Mouse (Mus musculus) adrenal gland, postnatal 10 days (tissue): ENCODE measurements at regions not wholly inside any gene's neighbourhood (a gene's known extent, or its start where the extent isn't known, plus 50 kb on each side); places are given as distances from the start of the nearest gene placed in this dataset.
"Not testable (repeated sequence)": the region's sequence is repeated elsewhere in the genome, so short reads cannot be mapped to it uniquely, and the experiment has no call there.

Experiments
- DNase-seq: peaks from one replicate; pipeline ENCODE4 v3.0.0; 2021; ENCODE audit warnings: mixed read lengths

- DNase-seq, result no peak
Measured at GRCm38 (mm10) chrX:68486585-68486984, 191.8 kb upstream of the Fmr1 start.

- DNase-seq, result not testable (repeated sequence)
Measured at GRCm38 (mm10) chrX:68492052-68492451, 186.3 kb upstream of the Fmr1 start.

DNA sequence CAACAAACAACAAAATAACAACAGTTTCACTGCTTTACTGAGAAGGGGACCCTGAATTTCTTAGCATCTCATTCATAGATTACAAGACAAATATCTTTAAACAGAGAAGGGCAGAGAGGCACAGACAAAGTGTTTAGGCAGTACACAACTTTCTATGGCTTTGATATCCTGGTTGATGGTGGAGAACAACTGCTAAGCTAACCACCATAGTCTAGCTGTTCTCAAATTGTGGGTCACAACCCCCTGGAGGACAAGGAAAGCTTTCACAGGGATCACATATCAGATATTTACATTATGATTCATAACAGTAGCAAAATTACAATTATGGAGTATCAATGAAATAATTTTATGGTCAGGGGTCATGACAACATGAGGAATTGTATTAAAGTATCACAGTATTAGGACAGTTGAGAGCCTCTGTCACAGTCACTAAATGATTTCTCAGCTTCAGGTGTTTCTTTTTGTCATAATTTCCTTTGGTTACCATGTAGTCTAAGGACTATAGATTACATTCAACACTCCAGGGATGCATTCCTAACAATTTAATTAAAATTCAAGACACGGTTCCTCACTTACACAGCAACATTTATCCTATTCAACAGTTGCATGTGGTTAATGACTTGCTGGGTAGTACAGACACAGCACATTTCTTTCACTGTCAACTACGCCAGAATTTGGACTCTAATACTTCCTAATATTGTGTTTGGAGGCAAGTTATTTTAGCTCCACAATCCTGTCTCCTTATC lies 183.8 kb upstream of the Fmr1 start:
- DNase-seq, result no peak

DNA sequence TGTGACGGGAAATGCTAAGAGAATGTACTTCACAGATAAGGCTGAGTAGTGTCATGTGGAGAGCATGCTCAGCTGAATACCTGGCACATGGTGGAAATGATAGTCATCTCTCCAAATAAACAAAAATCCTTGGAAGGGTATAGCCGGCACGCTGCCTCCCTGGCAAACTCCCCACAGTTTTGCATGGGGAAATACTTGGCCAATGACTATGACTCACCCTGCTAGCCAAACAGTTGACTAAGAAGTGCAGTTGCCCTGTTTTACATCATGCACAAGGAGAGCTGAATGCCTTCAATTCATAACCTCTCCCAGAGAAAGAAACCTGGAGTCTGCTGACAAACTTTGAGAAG lies 183.2 kb upstream of the Fmr1 start:
- DNase-seq, result peak; percentile 30

- peak; percentile 1 for DNase-seq
Measured at GRCm38 (mm10) chrX:68495751-68496150, 182.6 kb upstream of the Fmr1 start.

- DNase-seq, result no peak
Measured at GRCm38 (mm10) chrX:68497886-68498285, 180.5 kb upstream of the Fmr1 start.

- DNase-seq, result no peak
Measured at GRCm38 (mm10) chrX:68502938-68503337, 175.4 kb upstream of the Fmr1 start.

- no peak for DNase-seq
Measured at GRCm38 (mm10) chrX:68507664-68508063, 170.7 kb upstream of the Fmr1 start.

GRCm38 (mm10) chrX:68512213-68512766 lies 166.1 kb upstream of the Fmr1 start:
- DNase-seq, result no peak

DNA sequence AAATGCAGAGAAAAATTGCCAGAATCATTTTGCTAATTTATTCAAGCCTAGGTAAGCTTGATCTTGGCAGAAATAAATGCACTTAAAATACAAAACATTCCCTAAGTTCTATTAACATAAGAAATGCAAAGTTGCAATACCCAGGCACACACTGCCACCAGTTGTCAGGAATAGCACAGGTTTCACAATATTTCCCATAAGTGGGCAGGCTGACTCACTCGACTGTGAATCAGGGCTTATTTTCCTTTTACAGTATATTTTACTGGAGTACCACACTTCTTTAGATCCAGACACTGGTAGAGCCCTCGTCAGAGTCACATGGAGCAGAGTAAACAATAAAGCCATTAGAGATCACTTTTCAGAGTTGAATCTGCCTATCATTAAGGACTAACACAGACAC lies 131.8 kb upstream of the Fmr1 start:
- no peak for DNase-seq

GRCm38 (mm10) chrX:68554031-68554430 lies 124.3 kb upstream of the Fmr1 start:
- no peak for DNase-seq

DNA sequence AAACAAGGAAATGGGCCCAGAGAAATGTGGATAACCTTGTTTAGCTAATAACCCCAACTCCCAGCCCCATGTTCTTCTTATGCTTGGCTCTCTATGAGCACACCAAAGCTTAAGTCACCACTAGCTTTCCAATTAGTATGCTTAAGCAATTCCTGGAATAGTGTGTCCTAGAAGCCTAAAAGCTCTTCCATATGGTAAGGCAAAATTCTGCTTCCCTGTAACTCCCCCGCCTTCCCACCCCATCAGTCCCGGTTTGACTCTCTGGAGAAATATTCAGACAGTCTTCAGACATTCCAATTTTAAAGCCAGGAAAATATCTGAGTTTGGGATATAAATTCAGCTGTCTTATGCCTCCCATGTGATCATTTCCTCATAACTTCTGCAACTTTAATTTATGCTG lies 120.6 kb upstream of the Fmr1 start:
- DNase-seq, result no peak

DNA sequence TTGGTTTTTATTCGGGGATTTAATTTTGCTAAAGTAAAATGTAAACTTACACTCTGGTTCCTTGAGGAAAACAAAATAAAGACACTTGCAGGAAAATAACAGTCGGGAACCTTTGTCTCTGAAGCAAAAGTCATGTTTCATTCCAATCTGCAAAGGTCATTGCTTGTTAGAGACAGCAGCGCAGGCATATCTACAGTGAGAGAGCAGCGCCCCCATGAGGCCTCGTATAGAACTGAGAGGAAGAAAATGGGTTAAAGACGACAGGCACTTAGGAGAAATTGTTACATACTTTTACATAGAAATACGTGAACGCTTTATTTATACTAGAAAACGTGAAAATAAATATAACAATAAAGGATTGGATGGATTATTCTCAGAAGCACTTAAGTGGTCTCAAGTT lies 93.1 kb upstream of the Fmr1 start:
- peak; percentile 45 for DNase-seq

- no peak for DNase-seq
Measured at GRCm38 (mm10) chrX:68622141-68622540, 56.2 kb upstream of the Fmr1 start.
